Mouse (Mus musculus) lung, embryonic 16.5 days (tissue): ENCODE results near the gene Tyms. TPM values are rescaled to one million over a fixed set of nuclear protein-coding genes. Genes with fewer than 3 reads are reported as not detected.

Experiments used
- ATAC-seq: fragments of 200-750 bp; cut with Nextera tagmentation; 2 replicates; pipeline ENCODE4 v1.8.0; 2017; ENCODE audit warnings: low read depth, mild to moderate bottlenecking, moderate library complexity
- H3K27ac ChIP-seq: fragments of 300-500 bp; sonication (generic); 2 replicates; pipeline ENCODE4 v1.5.1; 2014; ENCODE audit warnings: mild to moderate bottlenecking, control low read depth, low read length
- H3K27me3 ChIP-seq: fragments of 300-500 bp; sonication (generic); 2 replicates; pipeline ENCODE4 v1.6.1; 2014; ENCODE audit warnings: low read depth, low read length, mixed read lengths; ENCODE audit not compliant: control insufficient read depth, insufficient read depth
- H3K36me3 ChIP-seq: fragments of 300-500 bp; sonication (generic); 2 replicates; pipeline ENCODE4 v1.6.1; 2014; ENCODE audit warnings: low read length; ENCODE audit not compliant: control insufficient read depth, insufficient read depth
- H3K4me1 ChIP-seq: fragments of 300-500 bp; sonication (generic); replicated peaks from 2 replicates; pipeline ENCODE4 v1.6.1; 2014; ENCODE audit warnings: low read length, mixed read lengths; ENCODE audit not compliant: control insufficient read depth, insufficient read depth
- H3K4me2 ChIP-seq: fragments of 300-500 bp; sonication (generic); 2 replicates; pipeline ENCODE4 v1.6.1; 2014; ENCODE audit warnings: low read depth, low read length, control low read depth
- H3K4me3 ChIP-seq: fragments of 300-500 bp; sonication (generic); 2 replicates; pipeline ENCODE4 v1.5.1; 2014; ENCODE audit warnings: mild to moderate bottlenecking, low read length, control low read depth
- H3K9ac ChIP-seq: fragments of 300-500 bp; sonication (generic); 2 replicates; pipeline ENCODE4 v1.6.1; 2014; ENCODE audit warnings: low read length, control low read depth
- H3K9me3 ChIP-seq: fragments of 300-500 bp; sonication (generic); 2 replicates; pipeline ENCODE4 v1.6.1; 2016; ENCODE audit warnings: low read length; ENCODE audit not compliant: control insufficient read depth
- WGBS: fragments of 180-500 bp; shearing (Covaris S2); extraction: QIAGEN DNeasy Blood & Tissue Kit; methylation state at CpG from one replicate; pipeline ENCODE4 v1.1.7; 2014; 5-methylcytosine and 5-hydroxymethylcytosine counted together
- polyA plus RNA-seq: library from polyadenylated mRNA; unstranded; fragments of >200 nt; fragmentation: Nextera tagmentation; extraction: Ambion mirVana; gene quantifications from 2 replicates; pipeline ENCODE4 v1.2.1, GENCODE M21; 2015

Gene Tyms
- 270 and 275 TPM in 2 replicates for polyA plus RNA-seq

GRCm38 (mm10) chr5:30072825-30073821, at the start of gene Tyms:
Tyms (minus strand) TSS chr5:30073617.
- ATAC-seq, result peak; percentile 95

GRCm38 (mm10) chr5:30122481-30122880, 49.1 kb upstream of the Tyms start:
- WGBS, result 87% methylated on average over 6 of the region's 6 CpGs
- Histone ChIP-seq H3K4me3 (no peak overlapping the region), H3K9me3 (no peaks in the 10 kb centered on the region), H3K4me2 (no peak overlapping the region), H3K9ac (no peak overlapping the region), H3K36me3 (peaks cover 62% of the 10 kb centered on the region), H3K27me3 (no peaks in the 10 kb centered on the region), H3K27ac (no peak overlapping the region), H3K4me1 (no peaks in the 10 kb centered on the region)
- no peak for ATAC-seq

More at GRCm38 (mm10) chr5:30072825-30073821, at the start of gene Tyms:
- Histone ChIP-seq H3K4me1 (peaks cover 11% of the 10 kb centered on the region), H3K27me3 (no peaks in the 10 kb centered on the region), H3K4me3 (peak within 1 kb of the TSS; percentile 92), H3K27ac (peak within 1 kb of the TSS; percentile 92), H3K4me2 (peak within 1 kb of the TSS; percentile 74), H3K9me3 (no peaks in the 10 kb centered on the region), H3K36me3 (peaks cover 14% of the 10 kb centered on the region), H3K9ac (peak within 1 kb of the TSS; percentile 93)
- WGBS, result under 1% methylated on average over 41 of the region's 45 CpGs

GRCm38 (mm10) chr5:30120106-30120505, 46.7 kb upstream of the Tyms start:
- Histone ChIP-seq H3K4me2 (no peak overlapping the region), H3K27me3 (peaks cover 6% of the 10 kb centered on the region; the same call in 1 of the 2 replicates), H3K9ac (no peak overlapping the region), H3K36me3 (peaks cover 49% of the 10 kb centered on the region), H3K4me1 (no peaks in the 10 kb centered on the region), H3K9me3 (no peaks in the 10 kb centered on the region), H3K4me3 (no peak overlapping the region), H3K27ac (no peak overlapping the region)
- 85% methylated on average over 7 of the region's 7 CpGs for WGBS
- ATAC-seq, result no peak

- no peak overlapping the region for H3K4me2 ChIP-seq
- H3K9me3 ChIP-seq, result no peaks in the 10 kb centered on the region
- no peak overlapping the region for H3K4me3 ChIP-seq
- peaks cover 12% of the 10 kb centered on the region for H3K27me3 ChIP-seq
- H3K36me3 ChIP-seq, result peaks cover 41% of the 10 kb centered on the region
- ATAC-seq, result no peak
- peaks cover 6% of the 10 kb centered on the region for H3K4me1 ChIP-seq
- H3K9ac ChIP-seq, result no peak overlapping the region
- no peak overlapping the region for H3K27ac ChIP-seq
- WGBS, result 91% methylated on average over 6 of the region's 6 CpGs
Observed at GRCm38 (mm10) chr5:30119163-30119562, 45.7 kb upstream of the Tyms start.

- ATAC-seq, result no peak
- no peaks in the 10 kb centered on the region for H3K9me3 ChIP-seq
- no peak overlapping the region for H3K4me3 ChIP-seq
- H3K4me2 ChIP-seq, result no peak overlapping the region
- WGBS, result 79% methylated on average over 1 of the region's 1 CpGs
- peaks cover 9% of the 10 kb centered on the region for H3K4me1 ChIP-seq
- no peak overlapping the region for H3K27ac ChIP-seq
- H3K27me3 ChIP-seq, result peaks cover 21% of the 10 kb centered on the region
- H3K36me3 ChIP-seq, result peaks cover 33% of the 10 kb centered on the region
- no peak overlapping the region for H3K9ac ChIP-seq
Observed at GRCm38 (mm10) chr5:30118018-30118417, 44.6 kb upstream of the Tyms start.

- H3K36me3 ChIP-seq, result peaks cover 24% of the 10 kb centered on the region
- no peaks in the 10 kb centered on the region for H3K9me3 ChIP-seq
- H3K4me3 ChIP-seq, result no peak overlapping the region
- H3K4me2 ChIP-seq, result no peak overlapping the region
- no peak overlapping the region for H3K27ac ChIP-seq
- peaks cover 17% of the 10 kb centered on the region for H3K4me1 ChIP-seq
- no peak for ATAC-seq
- no peak overlapping the region for H3K9ac ChIP-seq
- H3K27me3 ChIP-seq, result peaks cover 40% of the 10 kb centered on the region
- WGBS, result 34% methylated on average over 10 of the region's 10 CpGs
Observed at GRCm38 (mm10) chr5:30115718-30116117, 42.3 kb upstream of the Tyms start.

GRCm38 (mm10) chr5:30114761-30115140, 41.3 kb upstream of the Tyms start:
- Histone ChIP-seq H3K27ac (no peak overlapping the region), H3K9ac (peak overlapping the region; percentile 70), H3K4me3 (peak overlapping the region; percentile 61), H3K27me3 (peaks cover 44% of the 10 kb centered on the region), H3K9me3 (no peaks in the 10 kb centered on the region), H3K4me1 (peaks cover 22% of the 10 kb centered on the region), H3K36me3 (peaks cover 16% of the 10 kb centered on the region), H3K4me2 (peak overlapping the region; percentile 97)
- ATAC-seq, result no peak; the same call in 1 of the 2 replicates
- under 1% methylated on average over 28 of the region's 28 CpGs for WGBS

- H3K27me3 ChIP-seq, result peaks cover 44% of the 10 kb centered on the region
- ATAC-seq, result peak; percentile 88
- H3K27ac ChIP-seq, result no peak overlapping the region
- H3K4me3 ChIP-seq, result peak overlapping the region; percentile 61
- H3K36me3 ChIP-seq, result peaks cover 10% of the 10 kb centered on the region
- peak overlapping the region; percentile 70 for H3K9ac ChIP-seq
- peaks cover 22% of the 10 kb centered on the region for H3K4me1 ChIP-seq
- no peaks in the 10 kb centered on the region for H3K9me3 ChIP-seq
- WGBS, result 1% methylated on average over 90 of the region's 103 CpGs
- peak overlapping the region; percentile 97 for H3K4me2 ChIP-seq
Observed at GRCm38 (mm10) chr5:30113881-30114760, 40.7 kb upstream of the Tyms start.
